7 mouse cellular contexts compared by ENCODE assay signal in the genomic region with DNA sequence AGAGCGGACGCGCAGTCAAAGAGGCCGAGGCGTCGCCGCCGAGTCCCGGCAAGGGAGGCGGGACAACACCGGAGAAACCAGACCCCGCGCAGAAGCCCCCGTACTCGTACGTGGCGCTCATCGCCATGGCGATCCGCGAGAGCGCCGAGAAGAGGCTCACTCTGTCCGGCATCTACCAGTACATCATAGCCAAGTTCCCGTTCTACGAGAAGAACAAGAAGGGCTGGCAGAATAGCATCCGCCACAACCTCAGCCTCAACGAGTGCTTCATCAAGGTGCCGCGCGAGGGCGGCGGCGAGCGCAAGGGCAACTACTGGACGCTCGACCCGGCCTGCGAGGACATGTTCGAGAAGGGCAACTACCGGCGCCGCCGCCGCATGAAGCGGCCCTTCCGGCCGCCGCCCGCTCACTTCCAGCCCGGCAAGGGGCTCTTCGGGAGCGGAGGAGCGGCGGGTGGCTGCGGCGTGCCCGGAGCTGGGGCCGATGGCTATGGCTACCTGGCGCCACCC. TPM values are rescaled to one million over a fixed set of nuclear protein-coding genes. Genes with fewer than 3 reads are reported as not detected.
DNase-seq lines count a peak whose midpoint lies in the region; ATAC-seq lines count a peak whose summit lies in the region.

No protein-coding gene starts in this region.

- under 1% methylated on average over 60 of the region's 60 CpGs for WGBS in forebrain, embryonic 15.5 days
- under 1% methylated on average over 59 of the region's 60 CpGs for WGBS in kidney, embryonic 16.5 days
- WGBS in midbrain, embryonic 14.5 days: under 1% methylated on average over 60 of the region's 60 CpGs

- peak overlapping the region; percentile 40 for H3K4me3 ChIP-seq in forebrain, embryonic 15.5 days
- peak overlapping the region; percentile 39 for H3K4me3 ChIP-seq in kidney, embryonic 16.5 days (ENCODE audit: low read length)
- peak overlapping the region; percentile 34 for H3K4me3 ChIP-seq in midbrain, embryonic 14.5 days (replicated peaks; ENCODE audit: low read depth, low read length)

- peaks cover 91% of the 10 kb centered on the region for H3K27me3 ChIP-seq in forebrain, embryonic 15.5 days
- peaks cover 91% of the 10 kb centered on the region for H3K27me3 ChIP-seq in kidney, embryonic 16.5 days (ENCODE audit: insufficient read depth, low read length)
- H3K27me3 ChIP-seq in midbrain, embryonic 14.5 days (ENCODE audit: control insufficient read depth, insufficient read depth, low read length): peaks cover 95% of the 10 kb centered on the region

- peak overlapping the region; percentile 0; the same call in 1 of the 2 replicates for H3K9ac ChIP-seq in forebrain, embryonic 15.5 days (replicated peaks)
- H3K9ac ChIP-seq in kidney, embryonic 16.5 days (replicated peaks; ENCODE audit: low read length): no peak overlapping the region
- H3K9ac ChIP-seq in midbrain, embryonic 14.5 days (replicated peaks; ENCODE audit: low read length): peak overlapping the region; percentile 37; the same call in 1 of the 2 replicates

- H3K4me2 ChIP-seq in forebrain, embryonic 15.5 days (replicated peaks): peak overlapping the region; percentile 67
- peak overlapping the region; percentile 77 for H3K4me2 ChIP-seq in kidney, embryonic 16.5 days (replicated peaks; ENCODE audit: low read depth, low read length)
- peak overlapping the region; percentile 60 for H3K4me2 ChIP-seq in midbrain, embryonic 14.5 days (ENCODE audit: low read length)

- ATAC-seq in forebrain, embryonic 15.5 days (replicated peaks): no peak; the same call in 1 of the 2 replicates
- ATAC-seq in kidney, embryonic 16.5 days (ENCODE audit: low FRiP score, low TSS enrichment): 0 out of 2 replicates have a peak, but pooled peaks have one; percentile 2
- no peak for ATAC-seq in midbrain, embryonic 14.5 days (ENCODE audit: low FRiP score, low TSS enrichment)

- no peak overlapping the region for H3K27ac ChIP-seq in forebrain, embryonic 15.5 days (replicated peaks)
- H3K27ac ChIP-seq in kidney, embryonic 16.5 days (ENCODE audit: low read length): no peak overlapping the region
- H3K27ac ChIP-seq in midbrain, embryonic 14.5 days (replicated peaks; ENCODE audit: low read depth, low read length): 0 out of 2 replicates have a peak overlapping the region, but pooled peaks have one; percentile 8

- no peaks in the 10 kb centered on the region for H3K36me3 ChIP-seq in forebrain, embryonic 15.5 days
- H3K36me3 ChIP-seq in kidney, embryonic 16.5 days (ENCODE audit: insufficient read depth, low read length): no peaks in the 10 kb centered on the region
- H3K36me3 ChIP-seq in midbrain, embryonic 14.5 days (ENCODE audit: control insufficient read depth, insufficient read depth, low read length): no peaks in the 10 kb centered on the region

- H3K9me3 ChIP-seq in forebrain, embryonic 15.5 days: no peaks in the 10 kb centered on the region
- H3K9me3 ChIP-seq in kidney, embryonic 16.5 days (ENCODE audit: low read length): no peaks in the 10 kb centered on the region
- no peaks in the 10 kb centered on the region for H3K9me3 ChIP-seq in midbrain, embryonic 14.5 days (ENCODE audit: control insufficient read depth, low read length)

- peaks cover 34% of the 10 kb centered on the region for H3K4me1 ChIP-seq in forebrain, embryonic 15.5 days
- H3K4me1 ChIP-seq in kidney, embryonic 16.5 days (ENCODE audit: insufficient read depth, low read length): peaks cover 32% of the 10 kb centered on the region
- H3K4me1 ChIP-seq in midbrain, embryonic 14.5 days (ENCODE audit: control insufficient read depth, insufficient read depth, low read length): peaks cover 27% of the 10 kb centered on the region

- DNase-seq in urinary bladder, adult 18-20 months (ENCODE audit: low spot score in 2 of 2): peak; percentile 40 to 60
- DNase-seq in urinary bladder, postnatal 4 days (ENCODE audit: low spot score in 2 of 2): no peak
- DNase-seq in midbrain, embryonic 14.5 days: peak; percentile 61
- DNase-seq in T-cell, adult 2 months (ENCODE audit: low spot score): no peak
- DNase-seq in thymus, postnatal 14 days: no peak

RNA-seq across cellular contexts. Expression of gene Foxl2, which starts 0.7 kb away (rescaled TPM):
- polyA plus RNA-seq in forebrain, embryonic 15.5 days (2015; fragmentation: Nextera tagmentation; extraction: Ambion mirVana): 0.27 and 0.42 TPM in 2 replicates
- polyA plus RNA-seq in kidney, embryonic 16.5 days (2015; fragmentation: Nextera tagmentation; extraction: Ambion mirVana): not detected in 2 replicates
- polyA plus RNA-seq in midbrain, embryonic 14.5 days (2014; fragmentation: Nextera tagmentation; extraction: Ambion mirVana): 0.45 and 0.95 TPM in 2 replicates

RNA-seq across cellular contexts. Expression of gene Faim, which starts 30.4 kb away (rescaled TPM):
- 94.8 and 101 TPM in 2 replicates for polyA plus RNA-seq in forebrain, embryonic 15.5 days (2015; fragmentation: Nextera tagmentation; extraction: Ambion mirVana)
- 46.1 and 46.9 TPM in 2 replicates for polyA plus RNA-seq in kidney, embryonic 16.5 days (2015; fragmentation: Nextera tagmentation; extraction: Ambion mirVana)
- 112 and 126 TPM in 2 replicates for polyA plus RNA-seq in midbrain, embryonic 14.5 days (2014; fragmentation: Nextera tagmentation; extraction: Ambion mirVana)

RNA-seq across cellular contexts. Expression of gene 7420426K07Rik, which starts 52.9 kb away (rescaled TPM):
- not detected in 2 replicates for polyA plus RNA-seq in forebrain, embryonic 15.5 days (2015; fragmentation: Nextera tagmentation; extraction: Ambion mirVana)
- not detected in 2 replicates for polyA plus RNA-seq in kidney, embryonic 16.5 days (2015; fragmentation: Nextera tagmentation; extraction: Ambion mirVana)
- polyA plus RNA-seq in midbrain, embryonic 14.5 days (2014; fragmentation: Nextera tagmentation; extraction: Ambion mirVana): not detected in 2 replicates

Comparison
In these comparisons a context has a peak if more than half of its experiments do, and no peak if none do; other contexts are left out.
1. DNase-seq: peak in urinary bladder, adult 18-20 months (2 of 2) and midbrain, embryonic 14.5 days (single experiment); none in urinary bladder, postnatal 4 days (0 of 2), T-cell, adult 2 months (single experiment) and thymus, postnatal 14 days (single experiment).
2. Peak in every context shown above with its lines, with median percentiles within 50 percentile points of each other: H3K4me2 ChIP-seq and H3K4me3 ChIP-seq.